Mouse (Mus musculus) MEL (cell line): Measurements from ENCODE around the gene Hoxc10. TPM values are rescaled to one million over a fixed set of nuclear protein-coding genes. Genes with fewer than 3 reads are reported as not detected.

Experiments used
- DNase-seq: peaks from one replicate; pipeline ENCODE4 v3.0.0; 2011; ENCODE audit warnings: low read depth, low spot score
- H3K27ac ChIP-seq: 2 replicates; pipeline ENCODE4 v1.5.1; 2012; ENCODE audit warnings: low read depth, mild to moderate bottlenecking, control low read depth, low read length, moderate library complexity; ENCODE audit not compliant: control insufficient read depth
- H3K27me3 ChIP-seq, 2 experiments: fragments of 150-350 bp in 1 of 2; sonication (generic) in 1 of 2; 2 replicates each; pipeline ENCODE4 v1.6.1; 2012; ENCODE audit warnings: low read length in 2 of 2, mild to moderate bottlenecking in 2 of 2, improper control_type of control experiment in 1 of 2, moderate library complexity in 1 of 2; ENCODE audit not compliant: insufficient read depth in 2 of 2, control insufficient read depth in 1 of 2
- H3K36me3 ChIP-seq, 2 experiments: 2 replicates each; pipeline ENCODE4 v1.6.1; 2012 to 2014; ENCODE audit warnings: low read length in 2 of 2, improper control_type of control experiment in 1 of 2, inconsistent platforms in 1 of 2, mild to moderate bottlenecking in 1 of 2; ENCODE audit not compliant: insufficient read depth in 2 of 2, control insufficient read depth in 1 of 2
- H3K4me1 ChIP-seq, 2 experiments: fragments of 150-350 bp in 1 of 2; sonication (generic) in 1 of 2; 2 replicates each; pipeline ENCODE4 v1.6.1; 2012; ENCODE audit warnings: low read length in 2 of 2, improper control_type of control experiment in 1 of 2, mild to moderate bottlenecking in 1 of 2; ENCODE audit not compliant: insufficient read depth in 2 of 2, control insufficient read depth in 1 of 2
- H3K4me3 ChIP-seq, 2 experiments: fragments of 150-350 bp in 1 of 2; sonication (generic) in 1 of 2; 2 replicates each; pipeline ENCODE4 v1.5.1; 2012; ENCODE audit warnings: low read depth in 2 of 2, low read length in 2 of 2, mild to moderate bottlenecking in 2 of 2, moderate library complexity in 2 of 2, control low read depth in 1 of 2, improper control_type of control experiment in 1 of 2; ENCODE audit not compliant: control insufficient read depth in 1 of 2, insufficient read depth in 1 of 2
- H3K79me2 ChIP-seq: 2 replicates; pipeline ENCODE4 v1.6.1; 2012; ENCODE audit warnings: mild to moderate bottlenecking, low read length, moderate library complexity; ENCODE audit not compliant: control insufficient read depth, poor library complexity, insufficient read depth
- H3K9ac ChIP-seq: 2 replicates; pipeline ENCODE4 v1.6.1; 2012; ENCODE audit warnings: low read depth, mild to moderate bottlenecking, control low read depth, low read length, moderate library complexity; ENCODE audit not compliant: control insufficient read depth, poor library complexity, severe bottlenecking
- H3K9me3 ChIP-seq: fragments of 150-350 bp; sonication (generic); replicated peaks from 2 replicates; pipeline ENCODE4 v1.6.1; 2012; ENCODE audit warnings: mild to moderate bottlenecking, low read length, improper control_type of control experiment, moderate library complexity; ENCODE audit not compliant: insufficient read depth
- BHLHE40 ChIP-seq: IDR thresholded peaks from 2 replicates; pipeline ENCODE4 v1.6.1; 2012; ENCODE audit warnings: low read depth, mild to moderate bottlenecking, inconsistent platforms, low read length, improper control_type of control experiment, borderline replicate concordance
- CTCF ChIP-seq, 3 experiments: IDR thresholded peaks in 2 of 3; conservative IDR thresholded peaks in 1 of 3; 2 replicates each; pipeline ENCODE4 v1.5.1; 2011 to 2012; ENCODE audit warnings: low read length in 3 of 3, low read depth in 2 of 3, mild to moderate bottlenecking in 2 of 3, improper control_type of control experiment in 1 of 3, inconsistent platforms in 1 of 3, mixed read lengths in 1 of 3, moderate library complexity in 1 of 3; ENCODE audit not compliant: control insufficient read depth in 1 of 3, insufficient read depth in 1 of 3, poor library complexity in 1 of 3, severe bottlenecking in 1 of 3
- ELF1 ChIP-seq: IDR thresholded peaks from 2 replicates; pipeline ENCODE4 v1.6.1; 2014; ENCODE audit warnings: low read depth, mild to moderate bottlenecking, inconsistent platforms, low read length, improper control_type of control experiment, moderate library complexity
- ETS1 ChIP-seq: IDR thresholded peaks from 2 replicates; pipeline ENCODE4 v1.6.1; 2012; ENCODE audit warnings: low read depth, mild to moderate bottlenecking, inconsistent platforms, low read length, improper control_type of control experiment, moderate library complexity
- JUND ChIP-seq: IDR thresholded peaks from 2 replicates; pipeline ENCODE4 v1.6.1; 2011; ENCODE audit warnings: low read depth, mild to moderate bottlenecking, improper control_type of control experiment, low read length
- MAFK ChIP-seq: IDR thresholded peaks from 2 replicates; pipeline ENCODE4 v1.6.1; 2011; ENCODE audit warnings: low read depth, mild to moderate bottlenecking, low read length, improper control_type of control experiment, borderline replicate concordance
- MAX ChIP-seq: IDR thresholded peaks from 2 replicates; pipeline ENCODE4 v1.6.1; 2011; ENCODE audit warnings: low read length, improper control_type of control experiment
- MYB ChIP-seq: IDR thresholded peaks from 2 replicates; pipeline ENCODE4 v1.6.1; 2011; ENCODE audit warnings: mild to moderate bottlenecking, low read depth, low read length, improper control_type of control experiment
- NRF1 ChIP-seq: IDR thresholded peaks from 2 replicates; pipeline ENCODE4 v1.6.1; 2014; ENCODE audit warnings: low read depth, mild to moderate bottlenecking, inconsistent platforms, low read length, improper control_type of control experiment, moderate library complexity; ENCODE audit not compliant: poor library complexity, insufficient read depth, severe bottlenecking
- POLR2A ChIP-seq, 2 experiments: IDR thresholded peaks; 2 replicates each; pipeline ENCODE4 v1.6.1; 2011 to 2012; ENCODE audit warnings: low read length in 2 of 2, mild to moderate bottlenecking in 2 of 2, control low read depth in 1 of 2, improper control_type of control experiment in 1 of 2, low read depth in 1 of 2, moderate library complexity in 1 of 2; ENCODE audit not compliant: control insufficient read depth in 1 of 2, insufficient read depth in 1 of 2, poor library complexity in 1 of 2
- RCOR1 ChIP-seq: IDR thresholded peaks from 2 replicates; pipeline ENCODE4 v1.6.1; 2012; ENCODE audit warnings: low read depth, mild to moderate bottlenecking, inconsistent platforms, low read length, improper control_type of control experiment
- TBP ChIP-seq: IDR thresholded peaks from 2 replicates; pipeline ENCODE4 v1.8.0; 2011; ENCODE audit warnings: low read depth, low read length, improper control_type of control experiment
- TCF12 ChIP-seq: IDR thresholded peaks from 2 replicates; pipeline ENCODE4 v1.6.1; 2014; ENCODE audit warnings: low read depth, mild to moderate bottlenecking, inconsistent platforms, low read length, improper control_type of control experiment, moderate library complexity
- USF2 ChIP-seq, 2 experiments: IDR thresholded peaks; 2 replicates each; pipeline ENCODE4 v1.6.1; 2011 to 2012; ENCODE audit warnings: improper control_type of control experiment in 2 of 2, low read length in 2 of 2, borderline replicate concordance in 1 of 2, inconsistent platforms in 1 of 2, low read depth in 1 of 2, mild to moderate bottlenecking in 1 of 2; ENCODE audit not compliant: insufficient read depth in 1 of 2
- ZKSCAN1 ChIP-seq: IDR thresholded peaks from 2 replicates; pipeline ENCODE4 v1.6.1; 2012; ENCODE audit warnings: low read depth, mild to moderate bottlenecking, inconsistent platforms, low read length, improper control_type of control experiment, moderate library complexity
- ZNF384 ChIP-seq: IDR thresholded peaks from 2 replicates; pipeline ENCODE4 v1.6.1; 2012; ENCODE audit warnings: low read depth, mild to moderate bottlenecking, inconsistent platforms, low read length, improper control_type of control experiment
- polyA plus RNA-seq, 2 experiments: library from polyadenylated mRNA; stranded (reverse) in 1 of 2; unstranded in 1 of 2; fragments of >175 nt in 1 of 2; fragments of >200 nt in 1 of 2; gene quantifications; 2 replicates each; pipeline versions ENCODE4 v1.2.1 to v1.2.4; 2012; ENCODE audit warnings: low replicate concordance in 2 of 2, low read depth in 1 of 2; ENCODE audit not compliant: insufficient read length in 2 of 2, insufficient read depth in 1 of 2, missing spikeins in 1 of 2
- total RNA-seq: library from RNA; depleted of rRNA; stranded (reverse); fragments of 300-350 nt; gene quantifications from 2 replicates; pipeline ENCODE4 v1.2.3, GENCODE M21; 2012

Gene Hoxc10
- total and polyA plus RNA-seq, 3 experiments: 6.8 to 24.8 TPM; not detected in 1

DNA sequence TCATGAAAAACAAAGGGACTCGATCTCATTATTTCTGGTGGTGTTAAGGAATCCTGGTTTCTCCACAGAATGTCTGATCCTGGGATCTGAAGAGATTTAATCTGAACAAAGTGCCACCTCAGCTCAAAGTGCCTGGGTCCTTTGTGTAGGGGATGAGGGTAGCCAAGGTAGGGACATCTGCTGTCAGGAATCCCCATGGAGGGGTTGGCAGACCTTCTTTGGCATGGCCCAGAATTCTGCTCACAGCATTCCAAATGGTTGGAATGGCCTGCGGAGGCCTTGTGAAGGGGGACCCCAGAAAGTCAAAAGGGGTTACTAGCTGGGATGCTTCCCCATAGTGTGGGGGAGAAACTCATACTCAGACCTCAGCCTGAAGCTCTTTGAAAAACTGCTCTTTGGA, 17.8 kb upstream of the Hoxc10 start:
- peaks cover 22 to 37% of the 10 kb centered on the region in 2 experiments for H3K27me3 ChIP-seq
- no peaks in the 10 kb centered on the region; the same call in 1 of the 2 replicates for H3K79me2 ChIP-seq
- peaks cover 0 to 5% of the 10 kb centered on the region in 2 experiments; a peak in 1 of 4 replicates for H3K36me3 ChIP-seq
- TF ChIP-seq JUND: no peak
- TF ChIP-seq ETS1: no peak
- TF ChIP-seq TCF12: no peak
- no peak for TF ChIP-seq RCOR1
- no peak for TF ChIP-seq ELF1
- TF ChIP-seq TBP: no peak
- TF ChIP-seq MAX: no peak
- TF ChIP-seq USF2 (IDR thresholded peaks at IDR 0.05; ENCODE audit: borderline replicate concordance in 1 of 2, insufficient read depth in 1 of 2, low read depth in 1 of 2, low read length in 2 of 2): no peak
- TF ChIP-seq MAFK: no peak
- no peak for TF ChIP-seq ZNF384
- TF ChIP-seq POLR2A (IDR thresholded peaks at IDR 0.05; ENCODE audit: control insufficient read depth in 1 of 2, insufficient read depth in 1 of 2, low read depth in 1 of 2, low read length in 2 of 2, poor library complexity in 1 of 2): no peak
- no peak for TF ChIP-seq CTCF (IDR thresholded peaks at IDR 0.05 in 2 of 3, conservative IDR thresholded peaks at IDR 0.05 in 1 of 3; ENCODE audit: control insufficient read depth in 1 of 3, insufficient read depth in 1 of 3, low read depth in 2 of 3, low read length in 3 of 3, poor library complexity in 1 of 3, severe bottlenecking in 1 of 3)
- no peak for TF ChIP-seq ZKSCAN1
- TF ChIP-seq BHLHE40: no peak
- H3K4me1 ChIP-seq: peaks cover 5 to 6% of the 10 kb centered on the region in 2 experiments; a peak in 3 of 4 replicates
- H3K4me3 ChIP-seq: no peak overlapping the region
- H3K9me3 ChIP-seq: no peaks in the 10 kb centered on the region
- H3K9ac ChIP-seq: no peak overlapping the region
- no peak overlapping the region for H3K27ac ChIP-seq
- DNase-seq: no peak

DNA sequence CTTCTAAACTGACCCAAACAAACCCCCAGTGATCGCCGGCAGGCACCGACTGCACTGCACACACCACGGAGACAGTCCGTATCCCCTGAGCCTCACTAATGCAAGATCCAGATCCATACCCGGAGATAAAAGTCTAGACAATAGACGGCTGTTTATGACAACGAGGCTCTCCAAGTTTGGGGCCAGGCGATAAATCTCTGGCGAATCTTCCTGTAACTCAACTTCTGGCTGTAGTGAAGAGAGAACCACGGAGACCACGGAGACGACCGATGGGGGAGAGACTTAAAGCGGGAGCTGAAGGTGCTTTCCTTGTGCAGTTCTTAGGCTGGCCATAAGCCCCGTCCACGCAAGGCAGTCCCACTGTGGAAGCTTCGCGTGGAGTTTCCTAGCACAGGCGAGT, 16.9 kb upstream of the Hoxc10 start:
- Histone ChIP-seq H3K4me1 (peaks cover 5 to 6% of the 10 kb centered on the region in 2 experiments; a peak in 3 of 4 replicates), H3K36me3 (peaks cover 0 to 5% of the 10 kb centered on the region in 2 experiments; a peak in 1 of 4 replicates), H3K27ac (no peak overlapping the region), H3K27me3 (peaks cover 22 to 38% of the 10 kb centered on the region in 2 experiments), H3K9ac (no peak overlapping the region), H3K79me2 (no peaks in the 10 kb centered on the region; the same call in 1 of the 2 replicates), H3K9me3 (no peaks in the 10 kb centered on the region), H3K4me3 (no peak overlapping the region)
- DNase-seq: no peak
- TF ChIP-seq MYB: no peak
- TF ChIP-seq USF2 (IDR thresholded peaks at IDR 0.05; ENCODE audit: borderline replicate concordance in 1 of 2, insufficient read depth in 1 of 2, low read depth in 1 of 2, low read length in 2 of 2): no peak
- no peak for TF ChIP-seq NRF1
- no peak for TF ChIP-seq BHLHE40
